Mouse (Mus musculus): ENCODE measurements around the gene Inpp5d.

DNA sequence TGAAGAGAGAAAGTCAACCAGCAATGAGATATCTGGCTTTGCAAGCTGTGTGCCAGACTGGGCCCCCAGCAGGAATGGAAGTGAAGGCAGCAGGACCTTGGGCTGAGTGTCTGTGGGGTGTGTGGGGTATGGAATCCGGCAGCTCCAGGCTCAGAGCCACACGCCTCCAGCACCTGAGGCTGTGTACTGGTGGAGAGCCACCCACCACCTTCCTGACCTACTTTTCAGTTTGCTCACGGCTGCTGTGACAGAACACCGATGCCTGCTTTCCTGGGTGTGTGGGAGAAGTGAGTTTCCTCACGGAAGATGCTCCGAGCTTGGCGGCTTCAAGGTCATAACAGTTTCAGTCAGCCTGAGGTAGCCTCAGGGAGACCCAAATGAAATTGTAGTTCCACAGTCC, 30.9 kb upstream of the Inpp5d start:
- TF ChIP-seq POLR2A (IDR thresholded peaks at IDR 0.05; ENCODE audit: low read depth, low read length), result no peak
- no peak for TF ChIP-seq CTCF (IDR thresholded peaks at IDR 0.05; ENCODE audit: extremely low read depth, insufficient read length, insufficient replicate concordance, low read depth, low read length)
